Mouse (Mus musculus): ENCODE results near the gene Mpg. TPM values are rescaled to one million over a fixed set of nuclear protein-coding genes. Genes with fewer than 3 reads are reported as not detected.
A peak's percentile ranks its signal among the peaks of the same experiment; 100 is the strongest.

The Mpg gene
- polyA plus RNA-seq, 1 experiment from 2014 or later: 19.1 TPM

GRCm38 (mm10) chr11:32216851-32217250, 9.5 kb upstream of the Mpg start:
- H3K9me3 ChIP-seq (replicated peaks; ENCODE audit: control insufficient read depth, low read length): no peaks in the 10 kb centered on the region
- H3K4me1 ChIP-seq (ENCODE audit: control insufficient read depth, insufficient read depth, low read length): peaks cover 8% of the 10 kb centered on the region; the same call in 1 of the 2 replicates
- no peak overlapping the region; the same call in 1 of the 2 replicates for H3K9ac ChIP-seq (ENCODE audit: low read length)
- H3K36me3 ChIP-seq (ENCODE audit: control insufficient read depth, insufficient read depth): peaks cover 20% of the 10 kb centered on the region
- no peak overlapping the region for H3K27ac ChIP-seq (ENCODE audit: low read length)
- 26% methylated on average over 8 of the region's 8 CpGs for WGBS
- H3K4me3 ChIP-seq (ENCODE audit: low read length): no peak overlapping the region
- no peak for ATAC-seq (replicated peaks; ENCODE audit: extremely low read depth, insufficient read depth, low FRiP score)
- H3K27me3 ChIP-seq (ENCODE audit: control insufficient read depth, insufficient read depth, low read length): no peaks in the 10 kb centered on the region
- no peak overlapping the region for H3K4me2 ChIP-seq (ENCODE audit: low read depth, low read length)

- no peak overlapping the region for H3K4me3 ChIP-seq (ENCODE audit: low read length)
- no peak overlapping the region for H3K4me2 ChIP-seq (ENCODE audit: low read depth, low read length)
- ATAC-seq (replicated peaks; ENCODE audit: extremely low read depth, insufficient read depth, low FRiP score): no peak
- H3K4me1 ChIP-seq (ENCODE audit: control insufficient read depth, insufficient read depth, low read length): peaks cover 15% of the 10 kb centered on the region
- H3K36me3 ChIP-seq (ENCODE audit: control insufficient read depth, insufficient read depth): peaks cover 8% of the 10 kb centered on the region; the same call in 1 of the 2 replicates
- H3K9ac ChIP-seq (ENCODE audit: low read length): 0 out of 2 replicates have a peak overlapping the region, but pooled peaks have one; percentile 6
- H3K9me3 ChIP-seq (replicated peaks; ENCODE audit: control insufficient read depth, low read length): no peaks in the 10 kb centered on the region
- no peak overlapping the region for H3K27ac ChIP-seq (ENCODE audit: low read length)
- H3K27me3 ChIP-seq (ENCODE audit: control insufficient read depth, insufficient read depth, low read length): no peaks in the 10 kb centered on the region
- WGBS: 62% methylated on average over 6 of the region's 6 CpGs
Observed at GRCm38 (mm10) chr11:32218501-32219050, 7.7 kb upstream of the Mpg start.

GRCm38 (mm10) chr11:32219287-32219686, 7.0 kb upstream of the Mpg start:
- Histone ChIP-seq H3K27ac (ENCODE audit: low read length) (no peak overlapping the region), H3K9ac (ENCODE audit: low read length) (no peak overlapping the region), H3K36me3 (ENCODE audit: control insufficient read depth, insufficient read depth) (0 out of 2 replicates have a peak, but pooled peaks cover 2% of the 10 kb centered on the region), H3K4me2 (ENCODE audit: low read depth, low read length) (no peak overlapping the region), H3K4me3 (ENCODE audit: low read length) (no peak overlapping the region), H3K9me3 (replicated peaks; ENCODE audit: control insufficient read depth, low read length) (no peaks in the 10 kb centered on the region), H3K27me3 (ENCODE audit: control insufficient read depth, insufficient read depth, low read length) (no peaks in the 10 kb centered on the region), H3K4me1 (ENCODE audit: control insufficient read depth, insufficient read depth, low read length) (peaks cover 17% of the 10 kb centered on the region)
- WGBS: 86% methylated on average over 10 of the region's 10 CpGs
- ATAC-seq (replicated peaks; ENCODE audit: extremely low read depth, insufficient read depth, low FRiP score): no peak

GRCm38 (mm10) chr11:32220607-32221224, 5.6 kb upstream of the Mpg start:
- H3K4me1 ChIP-seq (ENCODE audit: control insufficient read depth, insufficient read depth, low read length): peaks cover 32% of the 10 kb centered on the region
- ATAC-seq (replicated peaks; ENCODE audit: extremely low read depth, insufficient read depth, low FRiP score): no peak; the same call in 1 of the 2 replicates
- peak overlapping the region; percentile 90 for H3K27ac ChIP-seq (ENCODE audit: low read length)

GRCm38 (mm10) chr11:32221225-32221950, 4.9 kb upstream of the Mpg start:
- peak overlapping the region; percentile 90 for H3K27ac ChIP-seq (ENCODE audit: low read length)
- H3K9me3 ChIP-seq (replicated peaks; ENCODE audit: control insufficient read depth, low read length): no peaks in the 10 kb centered on the region
- WGBS: 1% methylated on average over 46 of the region's 46 CpGs
- H3K36me3 ChIP-seq (ENCODE audit: control insufficient read depth, insufficient read depth): no peaks in the 10 kb centered on the region
- peaks cover 36% of the 10 kb centered on the region for H3K4me1 ChIP-seq (ENCODE audit: control insufficient read depth, insufficient read depth, low read length)
- H3K9ac ChIP-seq (ENCODE audit: low read length): peak overlapping the region; percentile 96
- ATAC-seq (replicated peaks; ENCODE audit: extremely low read depth, insufficient read depth, low FRiP score): peak; percentile 46
- H3K4me3 ChIP-seq (ENCODE audit: low read length): peak overlapping the region; percentile 79
- peak overlapping the region; percentile 84 for H3K4me2 ChIP-seq (ENCODE audit: low read depth, low read length)
- H3K27me3 ChIP-seq (ENCODE audit: control insufficient read depth, insufficient read depth, low read length): no peaks in the 10 kb centered on the region

More at GRCm38 (mm10) chr11:32220607-32221224, 5.6 kb upstream of the Mpg start:
- no peaks in the 10 kb centered on the region for H3K27me3 ChIP-seq (ENCODE audit: control insufficient read depth, insufficient read depth, low read length)
- 0 out of 2 replicates have a peak, but pooled peaks cover 2% of the 10 kb centered on the region for H3K36me3 ChIP-seq (ENCODE audit: control insufficient read depth, insufficient read depth)
- peak overlapping the region; percentile 84 for H3K4me2 ChIP-seq (ENCODE audit: low read depth, low read length)
- WGBS: 37% methylated on average over 10 of the region's 10 CpGs
- H3K9me3 ChIP-seq (replicated peaks; ENCODE audit: control insufficient read depth, low read length): no peaks in the 10 kb centered on the region
- peak overlapping the region; percentile 79 for H3K4me3 ChIP-seq (ENCODE audit: low read length)
- peak overlapping the region; percentile 96 for H3K9ac ChIP-seq (ENCODE audit: low read length)

- peak; percentile 56 for ATAC-seq (replicated peaks; ENCODE audit: extremely low read depth, insufficient read depth, low FRiP score)
- peaks cover 40% of the 10 kb centered on the region for H3K4me1 ChIP-seq (ENCODE audit: control insufficient read depth, insufficient read depth, low read length)
Observed at GRCm38 (mm10) chr11:32221951-32222409, 4.3 kb upstream of the Mpg start, which contains the start of gene Rhbdf1. TSS of gene Rhbdf1 (minus strand) at chr11:32222300.

GRCm38 (mm10) chr11:32222570-32223194, 3.6 kb upstream of the Mpg start:
- peak overlapping the region; percentile 84 for H3K4me2 ChIP-seq (ENCODE audit: low read depth, low read length)
- WGBS: 10% methylated on average over 21 of the region's 21 CpGs
- H3K9ac ChIP-seq (ENCODE audit: low read length): peak overlapping the region; percentile 96
- no peaks in the 10 kb centered on the region for H3K27me3 ChIP-seq (ENCODE audit: control insufficient read depth, insufficient read depth, low read length)
- no peaks in the 10 kb centered on the region for H3K9me3 ChIP-seq (replicated peaks; ENCODE audit: control insufficient read depth, low read length)
- no peaks in the 10 kb centered on the region for H3K36me3 ChIP-seq (ENCODE audit: control insufficient read depth, insufficient read depth)
- ATAC-seq (replicated peaks; ENCODE audit: extremely low read depth, insufficient read depth, low FRiP score): no peak
- peak overlapping the region; percentile 90 for H3K27ac ChIP-seq (ENCODE audit: low read length)
- peak overlapping the region; percentile 79 for H3K4me3 ChIP-seq (ENCODE audit: low read length)
- H3K4me1 ChIP-seq (ENCODE audit: control insufficient read depth, insufficient read depth, low read length): peaks cover 44% of the 10 kb centered on the region

More at GRCm38 (mm10) chr11:32221951-32222409, 4.3 kb upstream of the Mpg start, which contains the start of gene Rhbdf1:
- peak within 1 kb of the TSS; percentile 90 for H3K27ac ChIP-seq (ENCODE audit: low read length)
- peak within 1 kb of the TSS; percentile 96 for H3K9ac ChIP-seq (ENCODE audit: low read length)
- H3K4me3 ChIP-seq (ENCODE audit: low read length): peak within 1 kb of the TSS; percentile 79
- no peaks in the 10 kb centered on the region for H3K27me3 ChIP-seq (ENCODE audit: control insufficient read depth, insufficient read depth, low read length)
- no peaks in the 10 kb centered on the region for H3K9me3 ChIP-seq (replicated peaks; ENCODE audit: control insufficient read depth, low read length)
- peak within 1 kb of the TSS; percentile 84 for H3K4me2 ChIP-seq (ENCODE audit: low read depth, low read length)
- H3K36me3 ChIP-seq (ENCODE audit: control insufficient read depth, insufficient read depth): no peaks in the 10 kb centered on the region
- under 1% methylated on average over 68 of the region's 72 CpGs for WGBS

- Histone ChIP-seq H3K4me2 (ENCODE audit: low read depth, low read length) (no peak overlapping the region), H3K9me3 (replicated peaks; ENCODE audit: control insufficient read depth, low read length) (no peaks in the 10 kb centered on the region), H3K4me3 (ENCODE audit: low read length) (no peak overlapping the region), H3K36me3 (ENCODE audit: control insufficient read depth, insufficient read depth) (no peaks in the 10 kb centered on the region), H3K9ac (ENCODE audit: low read length) (no peak overlapping the region), H3K27ac (ENCODE audit: low read length) (no peak overlapping the region), H3K27me3 (ENCODE audit: control insufficient read depth, insufficient read depth, low read length) (no peaks in the 10 kb centered on the region), H3K4me1 (ENCODE audit: control insufficient read depth, insufficient read depth, low read length) (peaks cover 44% of the 10 kb centered on the region)
- WGBS: 67% methylated on average over 4 of the region's 4 CpGs
- no peak for ATAC-seq (replicated peaks; ENCODE audit: extremely low read depth, insufficient read depth, low FRiP score)
Observed at GRCm38 (mm10) chr11:32223297-32223967, 2.9 kb upstream of the Mpg start.

All from heart, embryonic 16.5 days (tissue).